In the genomic region with DNA sequence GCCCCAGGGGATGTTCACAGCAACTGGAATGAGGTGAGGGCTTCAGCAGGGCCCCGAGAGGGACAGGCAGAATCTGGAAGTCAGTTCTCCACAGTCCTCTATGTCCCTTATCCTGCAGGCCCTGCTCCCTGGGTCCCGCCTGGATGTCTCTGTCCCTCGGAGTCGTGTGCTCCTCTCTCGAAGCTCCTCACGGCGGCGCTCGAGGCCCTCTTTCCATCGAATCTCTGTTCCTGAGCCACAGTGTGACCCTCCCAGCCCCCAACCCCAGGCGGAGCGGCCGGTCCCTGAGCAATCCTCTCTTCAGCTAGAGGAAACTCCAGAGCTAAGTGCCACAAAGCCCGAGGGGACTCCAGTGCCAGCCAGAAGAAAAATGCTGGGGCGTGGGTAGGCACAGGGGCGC, we compare ENCODE assay signal across 9 mouse cellular contexts. TPM values are rescaled to one million over a fixed set of nuclear protein-coding genes. Genes with fewer than 3 reads are reported as not detected.
A peak's percentile ranks its signal among the peaks of the same experiment; 100 is the strongest.
DNase-seq lines count a peak whose midpoint lies in the region; ATAC-seq and TF ChIP-seq lines count a peak whose summit lies in the region.
"Had no signal": no experiment of that assay in that cellular context is flagged by ENCODE, and none has a peak within 500 bp of the region (broad histone marks: within the 10 kb centered on the region; RNA-seq: fewer than 3 reads in every experiment).

No protein-coding gene starts in this region.

- peaks cover 2% of the 10 kb centered on the region; the same call in 1 of the 2 replicates for H3K4me1 ChIP-seq in spleen, adult 2 months (ENCODE audit: control insufficient read depth, insufficient read depth, insufficient read length)
- 0 out of 2 replicates have a peak, but pooled peaks cover 6% of the 10 kb centered on the region for H3K4me1 ChIP-seq in embryonic facial prominence, embryonic 12.5 days
- peaks cover 10% of the 10 kb centered on the region; the same call in 1 of the 2 replicates for H3K4me1 ChIP-seq in midbrain, embryonic 12.5 days

- peak overlapping the region; percentile 4; the same call in 1 of the 2 replicates for H3K9ac ChIP-seq in embryonic facial prominence, embryonic 12.5 days
- H3K9ac ChIP-seq in midbrain, embryonic 12.5 days (replicated peaks) = peak overlapping the region; percentile 20; the same call in 1 of the 2 replicates

- 79% methylated on average over 16 of the region's 16 CpGs for WGBS in spleen, adult 2 months
- 5% methylated on average over 16 of the region's 16 CpGs for WGBS in embryonic facial prominence, embryonic 12.5 days
- WGBS in midbrain, embryonic 12.5 days = 3% methylated on average over 16 of the region's 16 CpGs

- TF ChIP-seq POLR2A in spleen, adult 2 months (IDR thresholded peaks at IDR 0.05; ENCODE audit: low read depth, low read length) = no peak

- H3K4me3 ChIP-seq in spleen, adult 2 months (ENCODE audit: extremely low read depth, insufficient read depth, insufficient read length) = no peak overlapping the region
- 0 out of 2 replicates have a peak overlapping the region, but pooled peaks have one; percentile 9 for H3K4me3 ChIP-seq in embryonic facial prominence, embryonic 12.5 days
- no peak overlapping the region for H3K4me3 ChIP-seq in midbrain, embryonic 12.5 days

- no peaks in the 10 kb centered on the region for H3K9me3 ChIP-seq in embryonic facial prominence, embryonic 12.5 days
- H3K9me3 ChIP-seq in midbrain, embryonic 12.5 days = no peaks in the 10 kb centered on the region

- TF ChIP-seq CTCF in spleen, adult 2 months (IDR thresholded peaks at IDR 0.05; ENCODE audit: extremely low read depth, insufficient read depth, insufficient read length, insufficient replicate concordance) = no peak

- H3K36me3 ChIP-seq in spleen, adult 2 months (ENCODE audit: control insufficient read depth, insufficient read depth, low read length) = no peaks in the 10 kb centered on the region
- H3K36me3 ChIP-seq in embryonic facial prominence, embryonic 12.5 days = no peaks in the 10 kb centered on the region
- no peaks in the 10 kb centered on the region for H3K36me3 ChIP-seq in midbrain, embryonic 12.5 days

- H3K4me2 ChIP-seq in embryonic facial prominence, embryonic 12.5 days (replicated peaks) = peak overlapping the region; percentile 26
- H3K4me2 ChIP-seq in midbrain, embryonic 12.5 days (replicated peaks) = peak overlapping the region; percentile 30

- no peaks in the 10 kb centered on the region for H3K27me3 ChIP-seq in spleen, adult 2 months (ENCODE audit: control insufficient read depth, insufficient read depth, low read length)
- peaks cover 14% of the 10 kb centered on the region; the same call in 1 of the 2 replicates for H3K27me3 ChIP-seq in embryonic facial prominence, embryonic 12.5 days
- peaks cover 40% of the 10 kb centered on the region for H3K27me3 ChIP-seq in midbrain, embryonic 12.5 days

- intact Hi-C loops in heart, postnatal 36 days (cut with DNase I) = loop anchor here (2.0 kb wide), 1 partner anchor 49 kb away; no protein-coding TSS in a partner anchor
- intact Hi-C loops in left cerebral cortex, postnatal 25 days (cut with DNase I) = loop anchor here (2.0 kb wide), 1 partner anchor 49 kb away; no protein-coding TSS in a partner anchor

- 0 out of 2 replicates have a peak overlapping the region, but pooled peaks have one; percentile 4 for H3K27ac ChIP-seq in spleen, adult 2 months (ENCODE audit: insufficient read depth, low read length)
- H3K27ac ChIP-seq in embryonic facial prominence, embryonic 12.5 days = no peak overlapping the region
- no peak overlapping the region for H3K27ac ChIP-seq in midbrain, embryonic 12.5 days (replicated peaks)
- H3K27ac ChIP-seq: macrophage had no signal

- peak; percentile 47; the same call in 1 of the 2 replicates for ATAC-seq in embryonic facial prominence, embryonic 12.5 days (ENCODE audit: insufficient number of reproducible peaks, insufficient read depth, low FRiP score, low TSS enrichment)
- ATAC-seq in midbrain, embryonic 12.5 days (ENCODE audit: low FRiP score, low read depth) = peak; percentile 34; the same call in 1 of the 2 replicates

- DNase-seq in spleen, adult 2 months (ENCODE audit: low read depth in 1 of 2, low spot score in 2 of 2) = no peak
- no peak for DNase-seq in spleen, postnatal 14 days (ENCODE audit: low spot score in 2 of 2)
- DNase-seq in heart, postnatal 36 days = peak; percentile 32 to 33
- DNase-seq in left cerebral cortex, postnatal 25 days (ENCODE audit: low spot score in 2 of 2) = peak; percentile 27 to 28
- peak; percentile 91 for DNase-seq in testis, postnatal 10 days (ENCODE audit: low spot score)
- DNase-seq in T-cell, adult 2 months (ENCODE audit: low spot score) = no peak

RNA-seq across cellular contexts. Expression of a gene that starts 2.2 kb away (rescaled TPM):
- polyA plus RNA-seq in spleen, adult 2 months (2012; rRNA removed) = 105 and 118 TPM in 2 replicates
- 33.3 and 34.4 TPM in 2 replicates for polyA plus RNA-seq in embryonic facial prominence, embryonic 12.5 days (2016; fragmentation: Nextera tagmentation; extraction: Ambion mirVana)
- 10 to 100 TPM; 14.8 to 16.3 TPM for total RNA-seq in heart, postnatal 36 days (2021)
- 10 to 100 TPM; 21.3 to 35.1 TPM for total RNA-seq in left cerebral cortex, postnatal 25 days (2021)
- polyA plus RNA-seq in midbrain, embryonic 12.5 days (2016; fragmentation: Nextera tagmentation; extraction: Ambion mirVana) = 26.1 and 29.2 TPM in 2 replicates

RNA-seq across cellular contexts. Expression of a gene that starts 3.0 kb away (rescaled TPM):
- polyA plus RNA-seq in spleen, adult 2 months (2012; rRNA removed) = 13.6 and 15.8 TPM in 2 replicates
- polyA plus RNA-seq in embryonic facial prominence, embryonic 12.5 days (2016; fragmentation: Nextera tagmentation; extraction: Ambion mirVana) = 0.59 and 0.96 TPM in 2 replicates
- total RNA-seq in heart, postnatal 36 days (2021) = under 1 TPM; 0.41 to 0.53 TPM
- total RNA-seq in left cerebral cortex, postnatal 25 days (2021) = under 1 TPM; 0.39 to 0.53 TPM
- polyA plus RNA-seq in midbrain, embryonic 12.5 days (2016; fragmentation: Nextera tagmentation; extraction: Ambion mirVana) = 0.27 and 0.63 TPM in 2 replicates

RNA-seq across cellular contexts. Expression of a gene that starts 7.0 kb away (rescaled TPM):
- 0.79 and 1.5 TPM in 2 replicates for polyA plus RNA-seq in spleen, adult 2 months (2012; rRNA removed)
- polyA plus RNA-seq in embryonic facial prominence, embryonic 12.5 days (2016; fragmentation: Nextera tagmentation; extraction: Ambion mirVana) = not detected in 2 replicates
- total RNA-seq in heart, postnatal 36 days (2021) = not detected
- not detected for total RNA-seq in left cerebral cortex, postnatal 25 days (2021)
- not detected in 2 replicates for polyA plus RNA-seq in midbrain, embryonic 12.5 days (2016; fragmentation: Nextera tagmentation; extraction: Ambion mirVana)

RNA-seq across cellular contexts. Expression of a gene that starts 21.6 kb away (rescaled TPM):
- 61.0 and 64.7 TPM in 2 replicates for polyA plus RNA-seq in spleen, adult 2 months (2012; rRNA removed)
- polyA plus RNA-seq in embryonic facial prominence, embryonic 12.5 days (2016; fragmentation: Nextera tagmentation; extraction: Ambion mirVana) = 186 and 200 TPM in 2 replicates
- 100 to 1,000 TPM; 156 to 157 TPM for total RNA-seq in heart, postnatal 36 days (2021)
- 100 to 1,000 TPM; 176 to 188 TPM for total RNA-seq in left cerebral cortex, postnatal 25 days (2021)
- 200 and 222 TPM in 2 replicates for polyA plus RNA-seq in midbrain, embryonic 12.5 days (2016; fragmentation: Nextera tagmentation; extraction: Ambion mirVana)

RNA-seq across cellular contexts. Expression of a gene that starts 42.9 kb away (rescaled TPM):
- 28.8 and 42.3 TPM in 2 replicates for polyA plus RNA-seq in spleen, adult 2 months (2012; rRNA removed)
- 4.3 and 5.6 TPM in 2 replicates for polyA plus RNA-seq in embryonic facial prominence, embryonic 12.5 days (2016; fragmentation: Nextera tagmentation; extraction: Ambion mirVana)
- 1 to 10 TPM; 7.2 to 9.9 TPM for total RNA-seq in heart, postnatal 36 days (2021)
- total RNA-seq in left cerebral cortex, postnatal 25 days (2021) = 10 to 100 TPM; 15.7 to 22.1 TPM
- polyA plus RNA-seq in midbrain, embryonic 12.5 days (2016; fragmentation: Nextera tagmentation; extraction: Ambion mirVana) = 4.4 and 7.9 TPM in 2 replicates

Comparison
In these comparisons a context has a peak if more than half of its experiments do, and no peak if none do; other contexts are left out.
1. DNase-seq: peak in heart, postnatal 36 days (2 of 2), left cerebral cortex, postnatal 25 days (2 of 2) and testis, postnatal 10 days (single experiment); none in spleen, adult 2 months (0 of 2), spleen, postnatal 14 days (0 of 2) and T-cell, adult 2 months (single experiment).